Mouse (Mus musculus) induced T-regulatory cell, adult 2 months (primary cell): Measurements from ENCODE around the gene Dll4.

Source experiments
- DNase-seq: peaks from one replicate; pipeline ENCODE4 v3.0.0-alpha.2; 2012; ENCODE audit warnings: low read depth

Dll4 gene

DNA sequence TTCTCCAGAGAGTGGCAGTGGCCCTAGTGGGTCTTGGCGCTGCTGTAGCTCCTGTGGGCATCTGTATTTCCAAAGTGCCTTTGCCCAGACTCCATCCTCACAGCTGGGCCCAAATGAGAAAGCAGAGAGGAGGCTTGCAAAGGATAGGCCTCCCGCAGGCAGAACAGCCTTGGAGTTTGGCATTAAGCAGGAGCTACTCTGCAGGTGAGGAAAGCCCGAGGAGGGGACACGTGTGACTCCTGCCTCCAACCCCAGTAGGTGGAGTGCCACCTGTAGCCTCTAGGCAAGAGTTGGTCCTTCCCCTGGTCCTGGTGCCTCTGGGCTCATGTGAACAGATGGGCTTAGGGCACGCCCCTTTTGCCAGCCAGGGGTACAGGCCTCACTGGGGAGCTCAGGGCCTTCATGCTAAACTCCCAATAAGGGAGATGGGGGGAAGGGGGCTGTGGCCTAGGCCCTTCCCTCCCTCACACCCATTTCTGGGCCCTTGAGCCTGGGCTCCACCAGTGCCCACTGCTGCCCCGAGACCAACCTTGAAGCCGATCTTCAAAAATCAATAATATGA lies 9.5 kb downstream of the Dll4 start:
- no peak for DNase-seq

DNA sequence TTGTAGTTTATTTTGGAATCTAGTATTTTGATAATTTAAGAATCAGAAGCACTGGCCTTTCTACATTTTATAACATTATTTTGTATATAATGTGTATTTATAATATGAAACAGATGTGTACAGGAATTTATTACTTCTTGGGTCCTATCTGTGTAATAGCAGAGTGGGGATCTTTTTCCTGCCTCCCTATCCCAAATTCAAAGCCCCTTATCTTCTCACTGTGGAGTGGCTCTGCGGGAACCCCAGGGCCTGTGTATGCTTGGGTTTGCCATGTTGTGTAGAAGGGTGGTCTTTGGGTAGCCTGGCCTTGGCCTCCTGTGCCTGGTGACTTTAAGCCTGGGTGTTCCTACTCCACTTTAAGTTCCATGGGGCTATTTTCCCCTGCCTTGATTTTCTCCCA lies 10.0 kb downstream of the Dll4 start:
- DNase-seq = no peak

DNA sequence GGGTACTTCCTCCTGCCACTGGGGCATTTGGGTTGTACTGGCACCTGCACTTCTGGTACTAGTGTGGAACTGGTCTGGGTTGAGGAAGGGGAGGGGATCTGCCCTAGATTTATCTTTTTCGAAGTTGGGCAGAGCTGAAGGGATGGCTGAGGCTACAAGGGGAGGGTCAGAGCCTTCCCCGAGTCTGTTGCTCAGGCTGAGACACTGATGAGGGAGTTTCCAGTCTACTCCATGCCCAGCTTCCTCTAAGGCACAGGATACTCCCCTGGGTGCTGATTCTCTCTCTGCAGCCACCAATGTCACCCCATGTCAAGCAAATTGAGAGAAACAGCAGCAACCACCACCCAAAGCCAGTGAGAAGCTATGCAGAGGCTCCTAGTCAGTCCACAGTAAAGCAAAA lies 10.4 kb downstream of the Dll4 start:
- no peak for DNase-seq

DNA sequence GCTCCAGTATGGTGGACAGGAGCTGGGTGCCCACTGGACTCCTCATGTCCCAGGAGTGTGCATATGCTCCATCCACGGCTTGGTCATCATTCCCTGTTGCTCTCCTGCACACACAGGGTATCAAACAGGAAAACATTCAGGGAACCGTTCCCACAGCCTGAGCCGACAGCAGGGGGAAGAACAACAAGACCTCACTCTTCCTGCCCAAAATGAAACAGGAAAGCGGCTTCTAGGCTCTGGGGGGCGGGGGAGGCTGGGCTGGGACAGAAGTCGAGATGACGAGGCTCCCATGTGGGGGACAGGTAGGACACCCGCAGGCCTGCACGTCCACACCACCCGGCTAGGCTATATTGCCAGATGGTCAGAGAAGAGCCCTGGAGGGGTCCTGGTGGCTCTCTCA lies 10.9 kb downstream of the Dll4 start:
- DNase-seq = peak; percentile 27

DNA sequence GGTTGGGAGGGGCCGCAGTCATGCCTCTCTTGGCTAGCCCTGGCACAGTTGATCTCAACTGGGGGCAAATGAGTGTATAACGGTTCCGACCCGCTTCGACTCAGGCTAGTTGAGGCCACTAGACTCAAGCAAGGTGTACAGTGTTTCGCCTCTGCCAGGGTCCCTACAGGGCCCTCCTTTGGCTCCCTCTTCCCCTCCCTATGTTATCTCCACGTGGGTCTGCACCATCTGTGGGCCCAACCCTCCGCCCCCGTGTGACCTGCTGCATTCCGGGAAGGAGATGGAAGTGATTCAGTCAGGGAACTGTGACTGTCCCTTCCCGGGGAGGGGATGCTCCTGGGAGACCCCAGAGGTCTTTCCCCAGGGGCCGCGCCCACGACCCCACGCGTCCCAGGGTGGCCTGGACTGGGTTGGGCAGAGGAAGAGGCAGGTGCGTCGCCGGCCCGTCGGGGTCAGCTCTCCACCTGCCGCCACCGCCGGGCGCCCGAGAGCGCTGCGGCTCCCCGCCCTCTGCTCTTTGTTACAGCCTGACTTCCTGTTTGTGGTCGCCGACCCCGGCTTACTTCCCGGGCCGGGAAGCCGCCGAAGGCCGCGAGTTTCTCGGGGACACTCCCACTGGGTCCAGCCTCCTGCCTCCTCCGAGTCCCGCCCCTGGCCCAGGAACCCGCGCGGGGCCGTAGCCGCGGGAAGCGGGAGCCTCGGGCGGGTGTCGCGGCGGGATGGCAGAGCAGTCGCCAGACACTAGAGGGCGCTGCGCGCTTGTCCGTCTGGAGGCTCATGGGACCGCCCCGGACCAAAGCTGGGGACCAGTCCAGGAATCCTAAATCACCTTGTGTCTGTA lies 12.1 kb downstream of the Dll4 start:
- DNase-seq = peak; percentile 89

DNA sequence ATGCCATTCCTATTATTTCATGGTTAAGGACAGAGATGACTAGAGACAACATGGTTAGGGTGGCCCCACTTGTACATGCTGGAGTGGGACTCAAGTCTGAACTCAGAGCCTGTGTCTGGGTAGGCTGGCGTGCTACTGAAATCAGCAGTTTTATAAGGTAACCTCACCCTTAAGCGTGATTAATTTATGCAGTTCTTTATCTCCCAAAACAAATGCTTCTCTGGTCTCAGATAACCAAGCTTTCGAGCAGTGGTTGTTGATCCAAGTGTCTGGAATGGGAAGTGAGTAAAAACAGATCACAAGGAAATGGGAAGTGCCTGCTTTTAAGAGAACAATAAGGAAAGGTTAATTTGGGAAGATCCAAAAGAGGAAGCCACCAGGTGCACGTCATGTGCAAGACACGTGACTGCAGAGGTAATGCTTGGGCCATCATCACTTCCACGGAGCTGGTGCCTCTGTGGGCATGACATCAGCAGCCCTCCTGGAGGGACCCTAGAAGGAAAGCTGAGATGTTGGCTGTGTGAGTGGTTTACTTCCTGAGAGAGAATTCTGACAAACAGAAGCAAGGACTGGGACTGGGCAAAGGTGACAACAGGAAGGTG lies 19.1 kb downstream of the Dll4 start:
- DNase-seq = no peak

DNA sequence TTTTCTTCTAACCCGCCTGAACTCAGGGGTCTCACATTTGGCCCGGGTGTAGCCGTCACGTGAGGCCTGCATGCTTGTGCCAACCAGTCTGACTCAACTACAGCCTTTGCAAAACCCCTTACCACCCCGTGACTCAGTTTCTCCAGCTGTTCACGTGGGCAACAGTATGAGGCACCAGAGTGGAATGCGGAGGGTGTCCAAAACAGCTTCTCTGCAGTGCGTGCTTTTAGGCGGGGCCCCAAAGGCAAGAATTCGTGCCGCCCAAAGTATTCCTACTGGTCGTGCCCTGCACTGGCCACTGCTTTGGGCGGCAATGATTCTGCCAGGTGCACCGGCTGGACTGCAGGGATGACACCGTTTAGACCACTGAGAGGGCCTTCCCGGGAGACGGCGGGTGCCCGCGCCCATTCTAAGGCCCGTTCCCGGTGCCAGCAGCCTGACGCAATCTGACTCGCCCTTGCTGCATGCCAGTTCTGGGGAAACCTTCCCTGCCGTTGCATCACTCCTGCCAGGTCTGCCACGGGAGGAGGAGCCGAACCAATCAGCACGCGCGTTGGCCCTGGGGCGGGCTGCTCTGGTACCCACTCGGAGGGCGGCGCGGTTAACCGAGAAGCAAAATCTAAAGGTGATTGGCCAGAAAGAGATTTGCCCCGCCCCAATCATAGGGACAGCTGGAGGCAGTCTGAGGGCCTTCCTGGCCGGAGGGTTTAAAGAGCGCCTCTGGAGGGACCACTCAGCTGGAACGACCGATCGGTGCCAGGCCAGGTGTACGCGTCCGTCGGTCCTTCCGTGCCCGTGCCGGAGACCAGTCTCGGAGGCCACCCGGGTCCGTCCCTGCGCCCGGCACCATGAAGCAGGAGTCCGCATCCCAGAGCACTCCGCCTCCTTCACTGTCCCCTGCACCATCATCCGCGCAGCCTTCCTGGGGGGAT lies 25.2 kb downstream of the Dll4 start, which contains the start of gene Chac1:
Chac1 (plus strand) TSS at position 675 of the 932 bp plus-strand sequence.
- DNase-seq = peak; percentile 82

DNA sequence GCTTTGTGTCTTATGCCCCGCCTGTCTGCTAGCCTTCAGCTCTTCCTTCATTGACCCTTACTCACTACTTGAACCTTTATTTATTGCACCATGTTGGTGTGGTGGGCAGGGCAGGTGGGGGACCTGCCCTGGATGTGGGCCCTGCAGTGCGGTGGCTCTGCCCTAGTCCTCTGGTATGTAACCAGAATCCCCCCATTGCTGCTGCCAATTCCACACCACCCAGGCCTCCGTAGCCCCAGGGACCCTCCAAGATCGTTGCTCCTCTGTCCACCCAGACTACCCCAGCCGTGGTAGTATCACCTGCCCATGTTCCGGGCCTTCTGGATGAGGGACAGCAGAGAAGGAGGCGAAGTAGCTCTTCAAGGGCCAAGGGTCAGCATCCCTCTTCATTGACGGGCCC lies 28.1 kb downstream of the Dll4 start:
- DNase-seq = no peak

DNA sequence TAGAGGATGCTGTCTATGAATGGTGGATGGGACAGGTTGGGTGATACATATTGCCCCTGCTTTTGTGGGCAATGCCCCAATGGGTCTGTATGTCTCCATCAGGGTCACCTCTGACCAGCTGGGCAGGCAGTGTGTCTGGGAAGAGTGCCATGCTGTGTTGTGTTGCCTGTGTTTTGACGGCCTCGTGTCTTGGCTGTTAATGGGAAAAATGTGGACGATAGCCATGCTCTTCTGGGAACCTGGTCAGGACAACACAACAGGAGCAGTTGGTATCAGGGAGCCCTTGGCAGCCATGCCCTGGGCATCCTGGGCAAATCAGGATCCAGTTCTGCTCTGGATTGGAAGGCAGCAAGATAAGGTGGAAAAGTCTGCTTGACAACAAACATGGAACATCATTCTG lies 29.5 kb downstream of the Dll4 start:
- DNase-seq = no peak

DNA sequence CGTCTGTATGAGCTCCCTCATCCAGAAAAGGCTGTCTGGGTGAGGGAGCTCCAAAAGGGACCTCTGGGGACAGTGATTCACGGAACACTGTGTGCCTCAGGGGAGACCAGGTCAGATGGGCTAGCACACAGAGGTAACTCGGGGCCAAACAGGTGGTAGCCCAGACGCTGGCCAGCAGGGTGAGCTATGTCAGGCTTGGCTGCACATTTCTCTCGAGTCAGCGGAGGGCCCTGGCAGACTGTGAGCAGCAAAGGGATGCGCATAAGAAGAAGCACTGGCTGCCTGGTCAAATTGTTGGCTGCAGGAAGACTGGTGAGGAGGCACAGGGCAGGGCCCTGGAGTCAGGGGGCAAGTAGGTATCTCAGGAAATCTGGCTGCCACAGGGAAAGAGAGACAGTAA lies 30.1 kb downstream of the Dll4 start:
- no peak for DNase-seq

DNA sequence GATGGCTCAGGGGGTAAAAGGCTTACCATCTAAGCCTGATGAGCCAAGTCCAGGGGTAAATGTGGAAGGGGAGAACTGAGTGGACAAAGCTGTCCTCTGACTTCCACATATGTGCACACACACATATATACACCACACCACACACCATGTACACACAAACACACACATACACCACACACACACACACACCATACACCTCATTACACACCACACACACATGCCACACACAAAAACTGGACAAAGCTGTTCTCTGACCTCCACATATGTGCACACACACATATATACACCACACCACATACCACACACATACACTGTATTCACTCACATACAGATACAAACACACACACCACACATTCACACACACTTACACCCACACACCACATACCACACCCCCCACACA lies 30.7 kb downstream of the Dll4 start:
- DNase-seq = no peak

DNA sequence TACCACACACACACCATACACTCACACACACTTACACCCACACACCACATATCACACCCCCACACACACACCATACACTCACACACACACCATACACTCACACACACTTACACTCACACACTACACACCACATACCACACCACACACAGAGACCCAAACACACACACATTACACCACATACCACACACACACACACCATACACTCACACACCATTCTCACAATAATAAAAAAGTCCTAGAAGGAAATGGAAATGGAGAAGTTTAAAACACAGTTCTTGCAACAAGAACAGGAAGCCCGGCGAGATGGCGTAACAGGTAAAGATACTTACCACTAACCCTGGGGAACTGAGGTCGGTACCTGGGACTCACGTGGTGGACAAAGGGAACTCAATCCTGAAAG lies 31.2 kb downstream of the Dll4 start:
- DNase-seq = no peak

DNA sequence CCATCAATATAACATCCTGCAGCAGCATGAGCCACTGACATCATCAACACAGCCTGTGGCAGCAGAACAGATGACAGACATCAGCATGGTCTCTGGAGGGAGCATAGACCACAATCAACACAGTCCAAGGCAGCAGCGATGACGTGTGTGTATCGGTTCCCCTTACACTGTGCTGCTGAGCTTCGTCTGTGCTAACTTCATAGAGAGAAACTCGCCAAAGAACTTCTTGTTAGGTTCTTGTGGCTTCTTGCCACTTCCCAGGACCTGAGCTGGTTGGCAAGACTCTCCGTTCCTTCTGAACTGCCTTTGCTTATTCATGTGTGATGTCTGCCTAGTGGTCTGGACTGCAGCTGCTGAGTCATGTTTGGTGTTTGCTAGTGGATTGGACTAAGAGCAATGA lies 32.7 kb downstream of the Dll4 start:
- no peak for DNase-seq

DNA sequence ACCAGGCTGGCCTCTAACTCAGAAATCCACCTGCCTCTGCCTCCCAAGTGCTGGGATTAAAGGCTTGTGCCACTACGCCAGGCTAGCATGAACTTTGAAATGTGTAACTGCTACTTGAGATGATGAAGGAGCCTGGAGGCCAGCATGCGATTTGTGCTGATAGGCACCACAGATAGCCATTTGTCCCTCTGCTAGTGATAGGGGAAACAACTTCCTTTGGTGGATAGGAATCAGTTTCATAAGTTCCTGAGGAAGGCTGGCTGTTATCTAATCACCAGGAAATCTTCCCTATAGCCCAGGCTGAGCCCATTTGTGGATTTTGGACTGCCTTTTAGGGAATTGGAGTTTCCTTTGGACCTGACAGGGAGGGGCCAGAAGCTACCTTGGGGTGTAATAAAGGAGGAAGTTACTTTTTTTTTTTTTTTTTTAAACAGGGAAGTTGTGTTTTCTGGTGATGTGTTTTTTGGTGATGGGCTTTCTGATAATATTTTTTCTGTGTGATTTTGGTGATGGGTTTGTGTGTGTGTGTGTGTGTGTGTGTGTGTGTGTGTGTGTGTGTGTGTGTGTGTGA lies 34.2 kb downstream of the Dll4 start:
- no peak for DNase-seq

DNA sequence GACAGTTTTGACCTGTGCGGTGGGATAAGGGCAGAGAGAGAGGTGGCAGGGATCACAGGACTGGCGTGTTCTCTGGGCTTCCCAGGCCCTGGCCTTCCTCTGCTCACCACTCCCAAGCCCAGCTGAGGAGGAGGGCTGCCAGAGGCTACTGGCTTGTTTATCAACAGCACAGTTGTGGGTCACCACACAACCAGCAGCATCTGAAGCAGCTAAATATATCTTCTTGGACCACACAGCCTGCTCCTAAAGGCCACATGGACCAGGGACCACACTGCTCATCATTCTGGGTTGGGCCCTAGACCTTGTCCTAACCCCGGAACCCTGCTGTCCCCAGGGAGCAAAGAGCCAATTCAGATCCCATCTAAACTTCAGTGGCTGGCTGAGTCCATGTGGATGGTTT lies 39.4 kb downstream of the Dll4 start:
- no peak for DNase-seq

DNA sequence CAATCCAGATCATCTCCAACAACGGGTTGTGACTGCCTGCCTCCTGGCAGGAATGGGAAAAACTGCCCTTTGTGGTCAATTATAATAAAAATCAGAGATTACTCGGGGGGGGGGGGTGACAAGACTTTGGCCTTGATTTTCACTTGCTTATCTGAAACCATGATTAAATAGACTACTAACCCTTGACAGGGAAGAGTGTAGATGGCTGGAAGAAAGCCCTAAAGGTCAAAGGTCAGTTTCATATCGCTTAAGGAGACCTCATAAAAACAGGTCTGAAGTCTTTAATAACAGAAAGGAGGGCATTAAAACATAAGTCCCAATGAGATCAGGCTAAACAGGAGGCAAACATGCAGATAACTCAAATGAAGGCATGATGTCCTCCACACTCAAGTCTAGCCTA lies 41.8 kb downstream of the Dll4 start:
- no peak for DNase-seq

DNA sequence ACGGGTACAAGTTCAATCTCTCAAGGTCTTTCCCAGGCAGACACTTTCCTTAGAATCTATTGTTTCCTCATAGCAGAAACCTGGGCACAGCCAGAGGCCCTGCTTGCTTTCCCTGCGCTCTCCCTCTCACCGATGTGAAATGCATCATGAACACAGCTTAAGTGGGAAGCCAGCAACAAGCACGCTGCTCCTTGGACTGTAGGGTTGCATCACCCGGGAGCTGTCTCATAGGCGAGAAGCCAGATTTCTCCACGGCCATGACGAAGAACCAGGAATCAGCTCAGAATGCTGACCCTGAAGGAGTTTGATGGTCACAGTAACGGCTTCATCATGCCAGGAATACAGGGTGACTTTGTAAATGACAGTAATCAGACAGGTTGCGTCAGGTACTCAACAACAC lies 44.5 kb downstream of the Dll4 start:
- no peak for DNase-seq

DNA sequence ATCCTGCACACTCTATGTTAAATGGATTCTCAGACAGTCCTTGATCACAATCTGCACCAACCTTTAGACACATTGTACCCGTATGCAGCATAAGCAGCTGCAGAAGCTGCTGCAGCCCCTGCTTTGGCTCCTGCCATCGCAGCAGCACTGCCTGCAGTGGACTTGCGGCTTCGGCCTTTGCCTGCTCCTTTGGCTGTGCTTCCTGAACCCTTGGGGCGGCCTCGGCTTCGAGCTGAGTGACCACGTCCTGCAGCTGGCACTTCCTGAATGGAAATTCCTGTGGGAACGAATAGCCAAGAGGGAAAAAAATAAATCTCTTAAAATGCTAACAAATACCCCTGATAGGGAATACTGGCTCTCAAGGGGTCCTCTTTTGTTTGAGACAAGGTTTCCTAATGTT lies 51.7 kb downstream of the Dll4 start:
- no peak for DNase-seq

DNA sequence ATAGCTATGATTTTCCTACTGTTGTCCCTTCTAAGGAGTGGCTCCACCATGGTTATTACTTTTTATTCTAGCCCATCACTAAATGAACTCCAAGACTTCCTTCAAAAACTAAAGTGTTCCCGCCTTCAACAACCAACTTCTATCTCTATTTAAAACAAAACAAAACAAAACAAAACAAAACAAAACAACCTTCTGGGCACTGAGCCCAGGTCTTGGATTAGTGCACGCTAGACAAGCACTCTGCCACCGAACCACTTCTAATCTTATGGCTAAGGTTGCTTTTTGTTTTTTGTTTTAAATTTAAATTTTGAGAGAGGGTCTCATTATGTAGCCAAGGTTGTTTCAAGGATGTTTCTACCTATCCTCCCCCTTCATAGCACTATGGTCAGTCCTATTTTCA lies 52.2 kb downstream of the Dll4 start:
- DNase-seq = no peak

DNA sequence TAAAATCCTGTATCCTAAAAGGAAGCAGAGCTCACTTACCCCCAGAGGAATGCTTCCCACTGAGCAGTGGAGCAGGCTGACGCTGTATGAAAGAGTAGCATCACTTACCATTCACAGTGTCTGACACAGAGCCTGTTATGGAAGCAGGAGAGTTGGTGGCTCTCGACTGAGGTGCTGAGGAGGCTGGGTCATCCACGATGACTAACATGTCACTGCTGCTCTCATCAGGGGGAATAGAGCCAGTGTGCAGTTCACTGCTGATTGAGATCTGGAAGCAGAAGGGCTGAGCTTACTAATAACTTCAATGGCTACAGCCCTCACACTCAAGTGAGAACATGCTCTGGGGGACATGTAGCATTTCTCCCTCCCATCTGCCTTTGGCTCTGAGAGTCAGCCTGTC lies 53.9 kb downstream of the Dll4 start:
- DNase-seq = no peak
